Mouse (Mus musculus): ENCODE measurements around the gene Ccdc71. TPM values are rescaled to one million over a fixed set of nuclear protein-coding genes. Genes with fewer than 3 reads are reported as not detected.

Gene Ccdc71
- total RNA-seq, 2 experiments from 2014 or later = 36.1 to 41.5 TPM

Other genes with a start within 250 kb of the Ccdc71 start
- 10 to 100 TPM; 90.4 to 93.1 TPM for gene Dag1, start 196.6 kb upstream of the Ccdc71 start, total RNA-seq (2021)
- gene Nicn1, start 170.1 kb upstream of the Ccdc71 start, total RNA-seq (2021) = 100 to 1,000 TPM; 116 to 131 TPM
- gene Amt, start 163.7 kb upstream of the Ccdc71 start, total RNA-seq (2021) = 10 to 100 TPM; 29.5 to 34.0 TPM
- 100 to 1,000 TPM; 160 to 176 TPM for gene Rhoa, start 154.4 kb upstream of the Ccdc71 start, total RNA-seq (2021)
- gene Tcta, start 154.4 kb upstream of the Ccdc71 start, total RNA-seq (2021) = 10 to 100 TPM; 29.2 to 41.4 TPM
- gene Gpx1, start 121.6 kb upstream of the Ccdc71 start, total RNA-seq (2021) = 100 to 1,000 TPM; 105 to 110 TPM
- 100 to 1,000 TPM in 1 of 2 experiments, 10 to 100 TPM in 1; 99.3 to 122 TPM for gene Usp4, start 112.7 kb upstream of the Ccdc71 start, total RNA-seq (2021)
- 1 to 10 TPM; 1.5 to 3.2 TPM for gene 1700102P08Rik, start 67.7 kb upstream of the Ccdc71 start, total RNA-seq (2021)
- under 1 TPM; 0.14 to 0.15 TPM for gene Ccdc36, start 32.0 kb upstream of the Ccdc71 start, total RNA-seq (2021)
- gene BC048562, start 24.0 kb upstream of the Ccdc71 start, total RNA-seq (2021) = not detected
- gene Klhdc8b, start 1.1 kb downstream of the Ccdc71 start, total RNA-seq (2021) = 10 to 100 TPM; 31.1 to 33.9 TPM
- gene Lamb2, start 19.2 kb downstream of the Ccdc71 start, total RNA-seq (2021) = 10 to 100 TPM; 22.8 to 43.1 TPM
- gene Usp19, start 30.1 kb downstream of the Ccdc71 start, total RNA-seq (2021) = 100 to 1,000 TPM; 124 to 154 TPM
- 10 to 100 TPM; 73.6 to 76.9 TPM for gene Qars, start 47.2 kb downstream of the Ccdc71 start, total RNA-seq (2021)
- gene Qrich1, start 56.3 kb downstream of the Ccdc71 start, total RNA-seq (2021) = 100 to 1,000 TPM; 135 to 149 TPM
- 10 to 100 TPM; 47.7 to 47.9 TPM for gene Impdh2, start 99.8 kb downstream of the Ccdc71 start, total RNA-seq (2021)
- gene Ndufaf3, start 106.9 kb downstream of the Ccdc71 start, total RNA-seq (2021) = 10 to 100 TPM; 62.8 to 70.1 TPM
- gene Dalrd3, start 109.4 kb downstream of the Ccdc71 start, total RNA-seq (2021) = 10 to 100 TPM; 70.1 to 99.4 TPM
- 100 to 1,000 TPM; 112 to 118 TPM for gene Wdr6, start 118.2 kb downstream of the Ccdc71 start, total RNA-seq (2021)
- gene P4htm, start 137.1 kb downstream of the Ccdc71 start, total RNA-seq (2021) = 10 to 100 TPM; 87.0 to 93.7 TPM
- gene Arih2, start 188.9 kb downstream of the Ccdc71 start, total RNA-seq (2021) = 10 to 100 TPM; 49.5 to 53.5 TPM
- gene Slc25a20, start 201.6 kb downstream of the Ccdc71 start, total RNA-seq (2021) = 10 to 100 TPM; 11.8 to 14.1 TPM
- gene Prkar2a, start 228.8 kb downstream of the Ccdc71 start, total RNA-seq (2021) = 10 to 100 TPM; 45.8 to 49.2 TPM